Mouse (Mus musculus): ENCODE data around the gene Polr3f. TPM values are rescaled to one million over a fixed set of nuclear protein-coding genes. Genes with fewer than 3 reads are reported as not detected.

Polr3f gene
- polyA plus RNA-seq (2012; rRNA removed): 1.5 and 2.1 TPM in 2 replicates

- Histone ChIP-seq H3K36me3 (ENCODE audit: control insufficient read depth, insufficient read depth, low read length) (peaks cover 5% of the 10 kb centered on the region), H3K4me3 (ENCODE audit: low read depth, low read length) (peak within 1 kb of the TSS; percentile 81), H3K27ac (ENCODE audit: insufficient read depth, low read depth, low read length) (peak within 1 kb of the TSS; percentile 90), H3K4me1 (ENCODE audit: control insufficient read depth, insufficient read depth, insufficient read length, low read length) (peaks cover 2% of the 10 kb centered on the region; the same call in 1 of the 2 replicates), H3K27me3 (ENCODE audit: control insufficient read depth, insufficient read depth, low read length) (no peaks in the 10 kb centered on the region)
- WGBS: under 1% methylated on average over 56 of the region's 56 CpGs
- TF ChIP-seq CTCF (IDR thresholded peaks at IDR 0.05; ENCODE audit: extremely low read depth, insufficient read length, insufficient replicate concordance, low read depth, low read length) (no peak), POLR2A (IDR thresholded peaks at IDR 0.05; ENCODE audit: low read depth, low read length) (peak; percentile 37)
These were observed at the start of gene Polr3f, which contains the start of gene Dzank1 for GRCm38 (mm10) chr2:144526981-144527820. Gene Polr3f, plus strand, starts transcription at chr2:144527718. Gene Dzank1, minus strand, starts transcription at chr2:144527414.

- Histone ChIP-seq H3K27ac (ENCODE audit: insufficient read depth, low read depth, low read length) (no peak overlapping the region), H3K36me3 (ENCODE audit: control insufficient read depth, insufficient read depth, low read length) (no peaks in the 10 kb centered on the region), H3K4me1 (ENCODE audit: control insufficient read depth, insufficient read depth, insufficient read length, low read length) (no peaks in the 10 kb centered on the region), H3K4me3 (ENCODE audit: low read depth, low read length) (no peak overlapping the region), H3K27me3 (ENCODE audit: control insufficient read depth, insufficient read depth, low read length) (no peaks in the 10 kb centered on the region; the same call in 1 of the 2 replicates)
- WGBS: 77% methylated on average over 2 of the region's 2 CpGs
- TF ChIP-seq POLR2A (IDR thresholded peaks at IDR 0.05; ENCODE audit: low read depth, low read length): no peak
- TF ChIP-seq CTCF (IDR thresholded peaks at IDR 0.05; ENCODE audit: extremely low read depth, insufficient read length, insufficient replicate concordance, low read depth, low read length): no peak
These were observed 48.1 kb upstream of the Polr3f start for GRCm38 (mm10) chr2:144479421-144479820.

- WGBS: 37% methylated on average over 1 of the region's 1 CpGs
- H3K27ac ChIP-seq (ENCODE audit: insufficient read depth, low read depth, low read length): no peak overlapping the region
These were observed 43.4 kb upstream of the Polr3f start for GRCm38 (mm10) chr2:144484084-144484483.

GRCm38 (mm10) chr2:144485439-144485838 lies 42.1 kb upstream of the Polr3f start:
- WGBS: 83% methylated on average over 7 of the region's 7 CpGs
- TF ChIP-seq CTCF (IDR thresholded peaks at IDR 0.05; ENCODE audit: extremely low read depth, insufficient read length, insufficient replicate concordance, low read depth, low read length) (no peak), POLR2A (IDR thresholded peaks at IDR 0.05; ENCODE audit: low read depth, low read length) (no peak)
- no peaks in the 10 kb centered on the region for H3K27me3 ChIP-seq (ENCODE audit: control insufficient read depth, insufficient read depth, low read length)
- no peak overlapping the region for H3K4me3 ChIP-seq (ENCODE audit: low read depth, low read length)
- H3K36me3 ChIP-seq (ENCODE audit: control insufficient read depth, insufficient read depth, low read length): no peaks in the 10 kb centered on the region
- no peaks in the 10 kb centered on the region for H3K4me1 ChIP-seq (ENCODE audit: control insufficient read depth, insufficient read depth, insufficient read length, low read length)
- H3K27ac ChIP-seq (ENCODE audit: insufficient read depth, low read depth, low read length): no peak overlapping the region

More at GRCm38 (mm10) chr2:144484084-144484483, 43.4 kb upstream of the Polr3f start:
- Histone ChIP-seq H3K4me3 (ENCODE audit: low read depth, low read length) (no peak overlapping the region), H3K27me3 (ENCODE audit: control insufficient read depth, insufficient read depth, low read length) (no peaks in the 10 kb centered on the region), H3K4me1 (ENCODE audit: control insufficient read depth, insufficient read depth, insufficient read length, low read length) (no peaks in the 10 kb centered on the region), H3K36me3 (ENCODE audit: control insufficient read depth, insufficient read depth, low read length) (no peaks in the 10 kb centered on the region)
- no peak for TF ChIP-seq CTCF (IDR thresholded peaks at IDR 0.05; ENCODE audit: extremely low read depth, insufficient read length, insufficient replicate concordance, low read depth, low read length)
- TF ChIP-seq POLR2A (IDR thresholded peaks at IDR 0.05; ENCODE audit: low read depth, low read length): no peak

GRCm38 (mm10) chr2:144487476-144487875 lies 40.0 kb upstream of the Polr3f start:
- Histone ChIP-seq H3K27me3 (ENCODE audit: control insufficient read depth, insufficient read depth, low read length) (no peaks in the 10 kb centered on the region), H3K4me3 (ENCODE audit: low read depth, low read length) (no peak overlapping the region), H3K4me1 (ENCODE audit: control insufficient read depth, insufficient read depth, insufficient read length, low read length) (no peaks in the 10 kb centered on the region), H3K27ac (ENCODE audit: insufficient read depth, low read depth, low read length) (no peak overlapping the region), H3K36me3 (ENCODE audit: control insufficient read depth, insufficient read depth, low read length) (no peaks in the 10 kb centered on the region)
- WGBS: 41% methylated on average over 6 of the region's 6 CpGs
- TF ChIP-seq CTCF (IDR thresholded peaks at IDR 0.05; ENCODE audit: extremely low read depth, insufficient read length, insufficient replicate concordance, low read depth, low read length) (no peak), POLR2A (IDR thresholded peaks at IDR 0.05; ENCODE audit: low read depth, low read length) (no peak)

GRCm38 (mm10) chr2:144489342-144489741 lies 38.2 kb upstream of the Polr3f start:
- 87% methylated on average over 5 of the region's 5 CpGs for WGBS
- TF ChIP-seq POLR2A (IDR thresholded peaks at IDR 0.05; ENCODE audit: low read depth, low read length) (no peak), CTCF (IDR thresholded peaks at IDR 0.05; ENCODE audit: extremely low read depth, insufficient read length, insufficient replicate concordance, low read depth, low read length) (no peak)
- no peak overlapping the region for H3K27ac ChIP-seq (ENCODE audit: insufficient read depth, low read depth, low read length)
- no peaks in the 10 kb centered on the region for H3K36me3 ChIP-seq (ENCODE audit: control insufficient read depth, insufficient read depth, low read length)
- no peaks in the 10 kb centered on the region for H3K4me1 ChIP-seq (ENCODE audit: control insufficient read depth, insufficient read depth, insufficient read length, low read length)
- H3K4me3 ChIP-seq (ENCODE audit: low read depth, low read length): no peak overlapping the region
- H3K27me3 ChIP-seq (ENCODE audit: control insufficient read depth, insufficient read depth, low read length): no peaks in the 10 kb centered on the region

GRCm38 (mm10) chr2:144502134-144502533 lies 25.4 kb upstream of the Polr3f start:
- Histone ChIP-seq H3K36me3 (ENCODE audit: control insufficient read depth, insufficient read depth, low read length) (no peaks in the 10 kb centered on the region), H3K4me1 (ENCODE audit: control insufficient read depth, insufficient read depth, insufficient read length, low read length) (no peaks in the 10 kb centered on the region), H3K27me3 (ENCODE audit: control insufficient read depth, insufficient read depth, low read length) (no peaks in the 10 kb centered on the region), H3K4me3 (ENCODE audit: low read depth, low read length) (no peak overlapping the region), H3K27ac (ENCODE audit: insufficient read depth, low read depth, low read length) (no peak overlapping the region)
- 69% methylated on average over 6 of the region's 6 CpGs for WGBS
- TF ChIP-seq POLR2A (IDR thresholded peaks at IDR 0.05; ENCODE audit: low read depth, low read length): no peak
- TF ChIP-seq CTCF (IDR thresholded peaks at IDR 0.05; ENCODE audit: extremely low read depth, insufficient read length, insufficient replicate concordance, low read depth, low read length): no peak
